Mouse (Mus musculus) embryonic fibroblast, embryonic 13.5 days (primary cell): ENCODE measurements around the gene Map1lc3b. TPM values are rescaled to one million over a fixed set of nuclear protein-coding genes. Genes with fewer than 3 reads are reported as not detected.
A peak's percentile ranks its signal among the peaks of the same experiment; 100 is the strongest.

Source experiments
- H3K27ac ChIP-seq: 2 replicates; pipeline ENCODE4 v1.5.1; 2012; ENCODE audit warnings: low read length, control low read depth, inconsistent platforms; ENCODE audit not compliant: insufficient read depth
- H3K4me1 ChIP-seq: 2 replicates; pipeline ENCODE4 v1.6.1; 2011; ENCODE audit warnings: low read length; ENCODE audit not compliant: control insufficient read depth, insufficient read depth
- H3K4me3 ChIP-seq: 2 replicates; pipeline ENCODE4 v1.5.1; 2011; ENCODE audit warnings: mild to moderate bottlenecking, control low read depth, low read length; ENCODE audit not compliant: insufficient read depth
- CTCF ChIP-seq: IDR thresholded peaks from 2 replicates; pipeline ENCODE4 v1.5.1; 2011; ENCODE audit warnings: mild to moderate bottlenecking, control low read depth, low read length, moderate library complexity, borderline replicate concordance; ENCODE audit not compliant: insufficient read depth
- POLR2A ChIP-seq: IDR thresholded peaks from 2 replicates; pipeline ENCODE4 v1.6.1; 2011; ENCODE audit warnings: low read depth, mild to moderate bottlenecking, control low read depth, low read length, moderate library complexity
- polyA plus RNA-seq: library from polyadenylated mRNA; stranded (reverse); fragments of >200 nt; gene quantifications from 2 replicates; pipeline ENCODE4 v1.2.4, GENCODE M21; 2011; ENCODE audit warnings: low read depth; ENCODE audit not compliant: missing spikeins, insufficient read length

Gene Map1lc3b
- polyA plus RNA-seq, 1 experiment: 141 TPM

DNA sequence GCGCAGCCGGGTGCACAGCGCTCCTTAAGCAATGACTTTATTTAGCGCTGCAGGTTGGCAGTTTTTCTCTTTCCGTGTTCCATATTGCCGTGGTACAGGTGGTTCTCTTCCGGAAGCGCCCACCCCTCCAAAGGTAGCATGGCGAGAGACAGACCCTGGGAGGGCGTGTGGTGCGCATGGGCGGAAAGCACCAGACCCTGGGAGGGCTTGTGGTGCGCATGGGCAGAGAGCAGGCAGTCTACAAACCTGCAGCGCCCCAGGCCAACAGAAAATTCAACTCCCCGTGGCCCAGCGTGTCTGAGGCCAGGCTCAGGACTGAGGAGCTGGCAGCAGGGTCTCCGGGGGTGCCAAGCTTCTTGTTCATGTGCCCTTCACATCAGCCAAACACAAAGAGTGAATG lies 19.4 kb upstream of the Map1lc3b start:
- H3K4me1 ChIP-seq: no peaks in the 10 kb centered on the region
- no peak for TF ChIP-seq CTCF
- TF ChIP-seq POLR2A: no peak
- no peak overlapping the region for H3K4me3 ChIP-seq
- no peak overlapping the region for H3K27ac ChIP-seq

GRCm38 (mm10) chr8:121572121-121572520 lies 18.0 kb upstream of the Map1lc3b start:
- Histone ChIP-seq H3K27ac (no peak overlapping the region), H3K4me1 (peaks cover 4% of the 10 kb centered on the region; the same call in 1 of the 2 replicates), H3K4me3 (no peak overlapping the region)
- TF ChIP-seq CTCF (no peak), POLR2A (no peak)

GRCm38 (mm10) chr8:121573275-121573674 lies 16.9 kb upstream of the Map1lc3b start:
- no peak for TF ChIP-seq CTCF
- no peak for TF ChIP-seq POLR2A
- H3K4me3 ChIP-seq: no peak overlapping the region

DNA sequence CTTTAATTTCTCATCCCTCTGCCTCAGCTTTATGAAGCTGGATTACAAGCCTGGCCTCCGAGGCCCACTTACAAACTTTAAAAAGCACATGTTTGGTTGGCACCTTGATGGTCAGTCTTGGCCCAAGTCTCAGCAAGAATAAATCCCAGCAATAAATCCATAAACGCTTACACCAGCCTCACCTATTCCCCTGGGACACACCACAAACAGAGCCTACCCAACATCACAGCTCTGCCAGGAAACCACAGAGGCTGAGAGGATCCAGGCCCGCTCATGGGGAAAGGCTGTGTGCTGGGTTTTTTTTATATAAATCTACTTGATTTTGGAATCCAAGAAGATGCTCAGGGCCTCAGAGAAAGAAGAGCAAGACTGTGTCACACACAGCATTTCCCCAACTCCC lies 14.5 kb upstream of the Map1lc3b start:
- TF ChIP-seq POLR2A (no peak), CTCF (no peak)
- H3K4me3 ChIP-seq: no peak overlapping the region

More at GRCm38 (mm10) chr8:121573275-121573674, 16.9 kb upstream of the Map1lc3b start:
- peaks cover 4% of the 10 kb centered on the region; the same call in 1 of the 2 replicates for H3K4me1 ChIP-seq
- no peak overlapping the region for H3K27ac ChIP-seq

DNA sequence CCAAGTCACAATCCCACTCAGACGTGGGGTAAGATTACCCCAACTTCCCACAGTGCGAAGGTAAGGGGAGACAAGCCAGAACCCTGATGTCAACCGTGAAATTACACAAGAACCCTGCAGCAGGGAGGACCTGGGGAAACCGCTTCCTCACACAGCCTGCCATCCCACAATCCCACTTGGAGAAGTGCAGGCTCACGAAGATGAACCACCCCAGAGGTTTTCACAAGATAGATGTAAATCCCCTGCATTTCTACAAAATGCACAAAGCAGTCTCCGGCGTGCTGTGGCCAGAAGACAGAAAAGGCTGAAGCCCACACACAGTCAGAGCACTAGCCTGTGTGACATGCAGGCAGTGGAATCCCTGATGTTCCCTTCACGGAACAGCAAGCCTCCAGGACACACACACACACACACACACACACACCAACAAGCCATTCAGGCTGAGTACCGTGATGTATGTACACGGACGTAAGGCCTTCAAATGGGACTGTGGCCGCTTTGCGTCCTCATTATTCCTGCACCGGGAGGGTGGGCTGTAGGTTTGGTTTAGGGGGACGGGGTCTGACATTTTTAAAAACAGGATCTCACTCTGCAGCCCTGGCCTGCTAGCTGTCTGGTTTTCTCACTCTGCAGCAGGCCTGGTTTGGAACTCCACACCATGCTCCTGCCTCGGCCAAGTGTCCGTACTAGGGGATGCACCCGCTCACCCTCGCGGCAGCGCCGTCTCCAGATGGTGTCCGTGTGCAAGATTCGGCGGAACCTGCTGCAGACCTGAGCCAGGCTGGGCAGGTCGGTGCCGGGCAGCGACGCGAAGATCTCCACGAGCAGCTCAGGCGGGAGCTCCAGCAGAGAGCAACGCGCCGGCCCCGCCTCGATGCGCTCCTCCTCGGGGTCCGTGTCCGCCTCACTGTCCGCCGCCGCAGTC lies 12.1 kb upstream of the Map1lc3b start:
- Histone ChIP-seq H3K27ac (no peak overlapping the region), H3K4me1 (peaks cover 4% of the 10 kb centered on the region; the same call in 1 of the 2 replicates), H3K4me3 (peak overlapping the region; percentile 85)
- TF ChIP-seq CTCF: no peak
- no peak for TF ChIP-seq POLR2A

More for the DNA sequence above, 14.5 kb upstream of the Map1lc3b start:
- H3K27ac ChIP-seq: no peak overlapping the region
- peaks cover 4% of the 10 kb centered on the region; the same call in 1 of the 2 replicates for H3K4me1 ChIP-seq

GRCm38 (mm10) chr8:121578676-121579451 lies 11.3 kb upstream of the Map1lc3b start, which contains the start of gene Fbxo31:
Gene Fbxo31 (minus strand): TSS chr8:121578806.
- peak within 1 kb of the TSS; percentile 85 for H3K4me3 ChIP-seq
- H3K4me1 ChIP-seq: peaks cover 4% of the 10 kb centered on the region; the same call in 1 of the 2 replicates
- no peak within 1 kb of the TSS for H3K27ac ChIP-seq
- TF ChIP-seq POLR2A (peak; percentile 89), CTCF (no peak)

DNA sequence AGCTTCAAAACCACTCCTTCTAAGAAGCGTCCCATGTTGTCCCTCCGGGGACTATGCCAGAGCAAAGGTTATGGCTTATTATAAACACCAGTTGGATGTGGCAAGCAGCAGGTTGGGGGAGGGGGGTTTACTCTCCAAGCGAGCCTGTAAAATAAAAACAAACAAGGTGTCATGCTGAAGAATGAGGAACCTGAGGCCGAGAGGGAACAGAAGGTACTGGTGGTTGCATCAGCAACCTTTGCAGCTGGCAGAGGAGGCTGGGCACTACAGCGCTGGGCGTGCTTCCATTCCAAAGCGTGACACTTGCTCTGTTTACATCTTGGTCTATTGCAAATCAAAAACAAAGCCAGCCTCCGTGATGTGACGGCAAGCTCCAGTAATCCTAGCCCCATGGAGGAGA lies 9.7 kb upstream of the Map1lc3b start:
- Histone ChIP-seq H3K27ac (no peak overlapping the region), H3K4me1 (peaks cover 4% of the 10 kb centered on the region; the same call in 1 of the 2 replicates), H3K4me3 (no peak overlapping the region)
- no peak for TF ChIP-seq CTCF
- TF ChIP-seq POLR2A: no peak

DNA sequence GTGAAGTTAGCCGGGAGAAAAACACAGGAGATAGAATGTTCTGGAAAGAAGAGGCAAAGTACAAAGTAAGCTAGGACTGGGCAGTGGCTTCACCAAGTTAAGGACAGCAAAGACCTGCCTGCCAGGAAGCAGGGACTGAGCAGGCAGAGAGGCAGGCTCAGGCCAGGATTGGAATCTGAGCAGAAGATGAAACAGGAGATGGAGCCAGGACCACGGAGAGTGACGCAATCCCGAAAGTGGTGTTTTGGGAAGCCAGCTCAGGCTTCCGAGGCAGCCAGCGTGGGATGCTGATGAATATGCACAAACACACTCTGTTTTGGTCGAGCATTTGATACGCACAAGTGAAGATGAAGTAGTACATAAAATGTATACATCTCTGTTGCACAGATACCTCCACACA lies 6.5 kb upstream of the Map1lc3b start:
- no peak for TF ChIP-seq POLR2A
- no peak for TF ChIP-seq CTCF
- H3K4me3 ChIP-seq: no peak overlapping the region
- H3K4me1 ChIP-seq: no peaks in the 10 kb centered on the region

GRCm38 (mm10) chr8:121584730-121585129 lies 5.4 kb upstream of the Map1lc3b start:
- TF ChIP-seq CTCF (no peak), POLR2A (no peak; the same call in 1 of the 2 replicates)
- peak overlapping the region; percentile 63 for H3K4me3 ChIP-seq
- H3K27ac ChIP-seq: no peak overlapping the region
- no peaks in the 10 kb centered on the region for H3K4me1 ChIP-seq

More for the DNA sequence above, 6.5 kb upstream of the Map1lc3b start:
- H3K27ac ChIP-seq: no peak overlapping the region
